Mouse (Mus musculus) lung, embryonic 15.5 days (tissue): ENCODE data around the gene Evx1. TPM values are rescaled to one million over a fixed set of nuclear protein-coding genes. Genes with fewer than 3 reads are reported as not detected.
A peak's percentile ranks its signal among the peaks of the same experiment; 100 is the strongest.
"Not testable (repeated sequence)": the region's sequence is repeated elsewhere in the genome, so short reads cannot be mapped to it uniquely, and the experiment has no call there.

ENCODE experiments used
- ATAC-seq: fragments of 200-750 bp; cut with Nextera tagmentation; 2 replicates; pipeline ENCODE4 v1.8.0; 2017; ENCODE audit warnings: moderate number of reproducible peaks, borderline replicate concordance; ENCODE audit not compliant: low FRiP score, low TSS enrichment; ENCODE audit errors: extremely low read depth
- H3K27ac ChIP-seq: fragments of 300-500 bp; sonication (generic); 2 replicates; pipeline ENCODE4 v1.5.1; 2015; ENCODE audit warnings: moderate library complexity, mild to moderate bottlenecking, inconsistent platforms
- H3K27me3 ChIP-seq: fragments of 300-500 bp; sonication (generic); 2 replicates; pipeline ENCODE4 v1.6.1; 2015; ENCODE audit warnings: inconsistent platforms
- H3K36me3 ChIP-seq: fragments of 300-500 bp; sonication (generic); 2 replicates; pipeline ENCODE4 v1.6.1; 2015; ENCODE audit warnings: inconsistent platforms
- H3K4me1 ChIP-seq: fragments of 300-500 bp; sonication (generic); 2 replicates; pipeline ENCODE4 v1.6.1; 2015; ENCODE audit warnings: inconsistent platforms
- H3K4me2 ChIP-seq: fragments of 300-500 bp; sonication (generic); 2 replicates; pipeline ENCODE4 v1.6.1; 2015; ENCODE audit warnings: inconsistent platforms, mild to moderate bottlenecking, moderate library complexity
- H3K4me3 ChIP-seq: fragments of 300-500 bp; sonication (generic); 2 replicates; pipeline ENCODE4 v1.5.1; 2015; ENCODE audit warnings: mild to moderate bottlenecking, inconsistent platforms
- H3K9ac ChIP-seq: fragments of 300-500 bp; sonication (generic); 2 replicates; pipeline ENCODE4 v1.6.1; 2015; ENCODE audit warnings: inconsistent platforms
- H3K9me3 ChIP-seq: fragments of 300-500 bp; sonication (generic); 2 replicates; pipeline ENCODE4 v1.6.1; 2016; ENCODE audit warnings: inconsistent platforms
- WGBS: fragments of 180-500 bp; shearing (Covaris S2); methylation state at CpG from one replicate; pipeline ENCODE4 v1.1.7; 2015; 5-methylcytosine and 5-hydroxymethylcytosine counted together
- polyA plus RNA-seq: library from polyadenylated mRNA; unstranded; fragments of >200 nt; fragmentation: Nextera tagmentation; extraction: Ambion mirVana; gene quantifications from 2 replicates; pipeline ENCODE4 v1.2.1, GENCODE M21; 2015

The Evx1 gene
- polyA plus RNA-seq, 1 experiment from 2014 or later: 0.06 TPM

- Histone ChIP-seq H3K9me3 (no peaks in the 10 kb centered on the region), H3K9ac (no peak overlapping the region), H3K27ac (no peak overlapping the region), H3K27me3 (peaks cover 99% of the 10 kb centered on the region), H3K4me1 (peaks cover 21% of the 10 kb centered on the region), H3K36me3 (no peaks in the 10 kb centered on the region), H3K4me3 (peak overlapping the region; percentile 31), H3K4me2 (peak overlapping the region; percentile 62)
- peak; percentile 40; the same call in 1 of the 2 replicates for ATAC-seq
- WGBS: 3% methylated on average over 80 of the region's 81 CpGs
Measured at GRCm38 (mm10) chr6:52316413-52317184, 3.3 kb downstream of the Evx1 start.

- peaks cover 99% of the 10 kb centered on the region for H3K27me3 ChIP-seq
- H3K27ac ChIP-seq: no peak overlapping the region
- no peak overlapping the region for H3K4me3 ChIP-seq
- WGBS: 27% methylated on average over 14 of the region's 14 CpGs
- no peak for ATAC-seq
- H3K9ac ChIP-seq: no peak overlapping the region
- H3K36me3 ChIP-seq: no peaks in the 10 kb centered on the region
- peaks cover 24% of the 10 kb centered on the region for H3K4me1 ChIP-seq
- H3K9me3 ChIP-seq: no peaks in the 10 kb centered on the region
- no peak overlapping the region for H3K4me2 ChIP-seq
Measured at GRCm38 (mm10) chr6:52317461-52318180, 4.3 kb downstream of the Evx1 start.

- peaks cover 99% of the 10 kb centered on the region for H3K27me3 ChIP-seq
- no peak for ATAC-seq
- H3K9ac ChIP-seq: no peak overlapping the region
- no peak overlapping the region for H3K4me3 ChIP-seq
- no peaks in the 10 kb centered on the region for H3K9me3 ChIP-seq
- H3K36me3 ChIP-seq: no peaks in the 10 kb centered on the region
- no peak overlapping the region for H3K4me2 ChIP-seq
- 33% methylated on average over 1 of the region's 1 CpGs for WGBS
- H3K27ac ChIP-seq: no peak overlapping the region
- H3K4me1 ChIP-seq: peaks cover 23% of the 10 kb centered on the region
Measured at GRCm38 (mm10) chr6:52318271-52318670, 5.0 kb downstream of the Evx1 start.

GRCm38 (mm10) chr6:52319956-52320690, 6.8 kb downstream of the Evx1 start:
- Histone ChIP-seq H3K27ac (no peak overlapping the region), H3K4me3 (no peak overlapping the region), H3K9me3 (no peaks in the 10 kb centered on the region), H3K36me3 (no peaks in the 10 kb centered on the region), H3K27me3 (peaks cover 98% of the 10 kb centered on the region), H3K9ac (no peak overlapping the region), H3K4me1 (peaks cover 14% of the 10 kb centered on the region), H3K4me2 (no peak overlapping the region)
- WGBS: 4% methylated on average over 17 of the region's 17 CpGs
- ATAC-seq: no peak

- peaks cover 12% of the 10 kb centered on the region for H3K4me1 ChIP-seq
- no peak overlapping the region for H3K4me2 ChIP-seq
- no peak for ATAC-seq
- 9% methylated on average over 12 of the region's 12 CpGs for WGBS
- no peaks in the 10 kb centered on the region for H3K36me3 ChIP-seq
- no peak overlapping the region for H3K4me3 ChIP-seq
- H3K9me3 ChIP-seq: no peaks in the 10 kb centered on the region
- no peak overlapping the region for H3K27ac ChIP-seq
- no peak overlapping the region for H3K9ac ChIP-seq
- peaks cover 92% of the 10 kb centered on the region for H3K27me3 ChIP-seq
Measured at GRCm38 (mm10) chr6:52320966-52321825, 7.9 kb downstream of the Evx1 start.

GRCm38 (mm10) chr6:52321826-52322315, 8.6 kb downstream of the Evx1 start:
- H3K36me3 ChIP-seq: no peaks in the 10 kb centered on the region
- ATAC-seq: no peak
- no peak overlapping the region for H3K9ac ChIP-seq
- H3K27ac ChIP-seq: no peak overlapping the region
- H3K4me2 ChIP-seq: no peak overlapping the region
- peaks cover 5% of the 10 kb centered on the region for H3K4me1 ChIP-seq
- 2% methylated on average over 21 of the region's 21 CpGs for WGBS
- H3K4me3 ChIP-seq: no peak overlapping the region
- H3K9me3 ChIP-seq: no peaks in the 10 kb centered on the region
- H3K27me3 ChIP-seq: peaks cover 86% of the 10 kb centered on the region

- Histone ChIP-seq H3K4me1 (peaks cover 4% of the 10 kb centered on the region; the same call in 1 of the 2 replicates), H3K36me3 (no peaks in the 10 kb centered on the region), H3K27me3 (peaks cover 77% of the 10 kb centered on the region), H3K4me3 (no peak overlapping the region), H3K9ac (no peak overlapping the region), H3K9me3 (no peaks in the 10 kb centered on the region), H3K4me2 (no peak overlapping the region), H3K27ac (no peak overlapping the region)
- 7% methylated on average over 16 of the region's 16 CpGs for WGBS
- ATAC-seq: no peak
Measured at GRCm38 (mm10) chr6:52322721-52323215, 9.5 kb downstream of the Evx1 start.

- 10% methylated on average over 10 of the region's 10 CpGs for WGBS
- H3K36me3 ChIP-seq: no peaks in the 10 kb centered on the region
- no peak overlapping the region for H3K4me2 ChIP-seq
- H3K4me3 ChIP-seq: no peak overlapping the region
- peaks cover 4% of the 10 kb centered on the region; the same call in 1 of the 2 replicates for H3K4me1 ChIP-seq
- no peak overlapping the region for H3K27ac ChIP-seq
- H3K9me3 ChIP-seq: no peaks in the 10 kb centered on the region
- H3K9ac ChIP-seq: no peak overlapping the region
- ATAC-seq: no peak
- peaks cover 71% of the 10 kb centered on the region for H3K27me3 ChIP-seq
Measured at GRCm38 (mm10) chr6:52323292-52323691, 10.0 kb downstream of the Evx1 start.

GRCm38 (mm10) chr6:52324061-52324460, 10.8 kb downstream of the Evx1 start:
- ATAC-seq: no peak
- H3K27ac ChIP-seq: no peak overlapping the region
- H3K27me3 ChIP-seq: peaks cover 64% of the 10 kb centered on the region
- 55% methylated on average over 3 of the region's 3 CpGs for WGBS
- H3K4me1 ChIP-seq: peaks cover 4% of the 10 kb centered on the region; the same call in 1 of the 2 replicates
- H3K36me3 ChIP-seq: no peaks in the 10 kb centered on the region
- H3K9ac ChIP-seq: no peak overlapping the region
- no peaks in the 10 kb centered on the region for H3K9me3 ChIP-seq
- no peak overlapping the region for H3K4me3 ChIP-seq
- H3K4me2 ChIP-seq: no peak overlapping the region

GRCm38 (mm10) chr6:52346816-52347215, 33.5 kb downstream of the Evx1 start:
- not testable (repeated sequence) for H3K9ac ChIP-seq, H3K27me3 ChIP-seq, ATAC-seq, H3K9me3 ChIP-seq, H3K4me2 ChIP-seq, H3K4me3 ChIP-seq, H3K36me3 ChIP-seq, H3K4me1 ChIP-seq, H3K27ac ChIP-seq
- 89% methylated on average over 16 of the region's 16 CpGs for WGBS

GRCm38 (mm10) chr6:52366021-52366420, 52.7 kb downstream of the Evx1 start:
- H3K4me3 ChIP-seq: no peak overlapping the region
- no peak overlapping the region for H3K9ac ChIP-seq
- no peaks in the 10 kb centered on the region for H3K27me3 ChIP-seq
- H3K27ac ChIP-seq: no peak overlapping the region
- H3K36me3 ChIP-seq: no peaks in the 10 kb centered on the region
- no peaks in the 10 kb centered on the region for H3K9me3 ChIP-seq
- ATAC-seq: no peak
- 0 out of 2 replicates have a peak, but pooled peaks cover 5% of the 10 kb centered on the region for H3K4me1 ChIP-seq
- 81% methylated on average over 2 of the region's 2 CpGs for WGBS
- H3K4me2 ChIP-seq: no peak overlapping the region
